Mouse (Mus musculus) macrophage (primary cell): Measurements from ENCODE around the gene V1ra8. TPM values are rescaled to one million over a fixed set of nuclear protein-coding genes. Genes with fewer than 3 reads are reported as not detected.
"Not testable (repeated sequence)": the region's sequence is repeated elsewhere in the genome, so short reads cannot be mapped to it uniquely, and the experiment has no call there.

Experiments used
- H3K27ac ChIP-seq: fragments of 350-480 bp; formaldehyde crosslinking; 2 replicates; pipeline ENCODE4 v1.9.0; 2021
- H3K36me3 ChIP-seq: fragments of 350-480 bp; formaldehyde crosslinking; 2 replicates; pipeline ENCODE4 v1.9.0; 2021; ENCODE audit errors: inconsistent target
- H3K4me3 ChIP-seq: fragments of 350-480 bp; formaldehyde crosslinking; 2 replicates; pipeline ENCODE4 v1.9.0; 2021; ENCODE audit errors: inconsistent target
- H3K79me2 ChIP-seq: fragments of 350-480 bp; formaldehyde crosslinking; 2 replicates; pipeline ENCODE4 v1.9.0; 2021; ENCODE audit errors: inconsistent target
- WGBS: methylation state at CpG from one replicate; pipeline ENCODE4 v1.1.7; 2026; ENCODE audit warnings: inconsistent platforms; ENCODE audit not compliant: missing documents; 5-methylcytosine and 5-hydroxymethylcytosine counted together
- polyA plus RNA-seq: library from polyadenylated mRNA; stranded (reverse); fragments of 250-400 nt; gene quantifications from 3 replicates; pipeline ENCODE4 v1.2.4, GENCODE M21; 2018; ENCODE audit warnings: inconsistent platforms
- total RNA-seq, 78 experiments: library from RNA; depleted of rRNA; stranded (reverse); fragments of 250-400 nt; gene quantifications; 1 replicate in 9 of 78; 2 replicates in 24 of 78; 3 replicates in 43 of 78; 4 replicates in 2 of 78; pipeline ENCODE4 v1.2.4; 2018; ENCODE audit warnings: inconsistent platforms in 56 of 78

V1ra8 gene
- not detected for total RNA-seq (2018; cell fraction: chromatin; rRNA removed)
- not detected for total RNA-seq (2018; cell fraction: cytosol; rRNA removed)
- total RNA-seq (2018; cell fraction: nucleus; rRNA removed), result not detected
- polyA plus RNA-seq, result not detected in 3 replicates

GRCm38 (mm10) chr6:90202493-90202892, at the start of gene V1ra8:
Gene V1ra8 (plus strand): TSS chr6:90202793.
- not testable (repeated sequence) for H3K79me2 ChIP-seq, H3K27ac ChIP-seq, H3K36me3 ChIP-seq, H3K4me3 ChIP-seq
- WGBS, result no CpG with 5 or more reads among the region's 2 CpGs

- Histone ChIP-seq H3K79me2 (no peaks in the 10 kb centered on the region), H3K36me3 (no peaks in the 10 kb centered on the region), H3K4me3 (no peak overlapping the region), H3K27ac (no peak overlapping the region)
- WGBS, result 82% methylated on average over 3 of the region's 3 CpGs
These were observed 42.5 kb upstream of the V1ra8 start for GRCm38 (mm10) chr6:90160139-90160538.

GRCm38 (mm10) chr6:90174508-90174907, 28.1 kb upstream of the V1ra8 start, which contains the start of gene Vmn1r52:
Gene Vmn1r52 (plus strand): TSS chr6:90174808.
- Histone ChIP-seq H3K79me2 (no peaks in the 10 kb centered on the region), H3K4me3 (no peak within 1 kb of the TSS), H3K27ac (no peak within 1 kb of the TSS), H3K36me3 (no peaks in the 10 kb centered on the region)
- 88% methylated on average over 2 of the region's 2 CpGs for WGBS

- WGBS, result 100% methylated on average over 1 of the region's 1 CpGs
- H3K36me3 ChIP-seq, result no peaks in the 10 kb centered on the region
- no peak within 1 kb of the TSS for H3K27ac ChIP-seq
- H3K4me3 ChIP-seq, result no peak within 1 kb of the TSS
- no peaks in the 10 kb centered on the region for H3K79me2 ChIP-seq
These were observed 21.7 kb downstream of the V1ra8 start, which contains the start of gene Vmn1r53 for GRCm38 (mm10) chr6:90224338-90224737. Gene Vmn1r53 (minus strand): TSS chr6:90224438.

- not testable (repeated sequence) for H3K36me3 ChIP-seq, H3K79me2 ChIP-seq, H3K27ac ChIP-seq, H3K4me3 ChIP-seq
- 77% methylated on average over 3 of the region's 4 CpGs for WGBS
These were observed 29.5 kb downstream of the V1ra8 start for GRCm38 (mm10) chr6:90232114-90232513.

GRCm38 (mm10) chr6:90232681-90233080, 30.1 kb downstream of the V1ra8 start:
- Histone ChIP-seq H3K79me2 (no peaks in the 10 kb centered on the region), H3K4me3 (no peak overlapping the region), H3K36me3 (no peaks in the 10 kb centered on the region), H3K27ac (no peak overlapping the region)
- WGBS, result 55% methylated on average over 27 of the region's 27 CpGs

- H3K4me3 ChIP-seq, result no peak overlapping the region
- H3K79me2 ChIP-seq, result no peaks in the 10 kb centered on the region
- no peaks in the 10 kb centered on the region for H3K36me3 ChIP-seq
- no peak overlapping the region for H3K27ac ChIP-seq
- 77% methylated on average over 3 of the region's 3 CpGs for WGBS
These were observed 41.4 kb downstream of the V1ra8 start for GRCm38 (mm10) chr6:90244019-90244418.

GRCm38 (mm10) chr6:90246000-90246399, 43.4 kb downstream of the V1ra8 start, which contains the start of gene Vmn1r54:
Gene Vmn1r54 (plus strand): TSS chr6:90246300.
- no peak within 1 kb of the TSS for H3K27ac ChIP-seq
- H3K36me3 ChIP-seq, result no peaks in the 10 kb centered on the region
- WGBS, result 77% methylated on average over 1 of the region's 1 CpGs
- H3K79me2 ChIP-seq, result no peaks in the 10 kb centered on the region
- no peak within 1 kb of the TSS for H3K4me3 ChIP-seq

Other genes with a start within 250 kb of the V1ra8 start
- not detected in 3 replicates for gene Vmn1r46, start 233.5 kb upstream of the V1ra8 start, polyA plus RNA-seq
- gene Vmn1r47, start 186.6 kb upstream of the V1ra8 start, polyA plus RNA-seq, result not detected in 3 replicates
- not detected in 3 replicates for gene Vmn1r48, start 166.0 kb upstream of the V1ra8 start, polyA plus RNA-seq
- gene Vmn1r49, start 124.3 kb upstream of the V1ra8 start, polyA plus RNA-seq, result not detected in 3 replicates
- not detected in 3 replicates for gene Vmn1r50, start 101.4 kb upstream of the V1ra8 start, polyA plus RNA-seq
- gene Vmn1r51, start 80.2 kb upstream of the V1ra8 start, polyA plus RNA-seq, result not detected in 3 replicates
- not detected in 3 replicates for gene Vmn1r52, start 28.0 kb upstream of the V1ra8 start, polyA plus RNA-seq
- not detected in 3 replicates for gene Vmn1r53, start 21.6 kb downstream of the V1ra8 start, polyA plus RNA-seq
- gene Vmn1r54, start 43.5 kb downstream of the V1ra8 start, polyA plus RNA-seq, result not detected in 3 replicates
- gene BC048671, start 98.4 kb downstream of the V1ra8 start, polyA plus RNA-seq, result not detected in 3 replicates
- not detected in 3 replicates for gene Chst13, start 122.4 kb downstream of the V1ra8 start, polyA plus RNA-seq
- gene Uroc1, start 130.5 kb downstream of the V1ra8 start, polyA plus RNA-seq, result not detected in 3 replicates
- 7.2 to 12.6 TPM (median 12.0 TPM) in 3 replicates for gene Zxdc, start 166.7 kb downstream of the V1ra8 start, polyA plus RNA-seq
- not detected in 3 replicates for gene Cfap100, start 226.0 kb downstream of the V1ra8 start, polyA plus RNA-seq